Mouse (Mus musculus) intestine, embryonic 16.5 days (tissue): ENCODE measurements around the gene Nkx3-2. TPM values are rescaled to one million over a fixed set of nuclear protein-coding genes. Genes with fewer than 3 reads are reported as not detected.

Source experiments
- ATAC-seq: fragments of 200-750 bp; cut with Nextera tagmentation; 2 replicates; pipeline ENCODE4 v1.8.0; 2017; ENCODE audit warnings: moderate TSS enrichment, moderate library complexity
- H3K27ac ChIP-seq: fragments of 300-500 bp; sonication (generic); 2 replicates; pipeline ENCODE4 v1.5.1; 2014; ENCODE audit warnings: mild to moderate bottlenecking, low read length
- H3K27me3 ChIP-seq: fragments of 300-500 bp; sonication (generic); replicated peaks from 2 replicates; pipeline ENCODE4 v1.6.1; 2014; ENCODE audit warnings: low read length, control low read depth, mixed read lengths; ENCODE audit not compliant: control insufficient read depth, insufficient read depth
- H3K36me3 ChIP-seq: fragments of 300-500 bp; sonication (generic); 2 replicates; pipeline ENCODE4 v1.6.1; 2014; ENCODE audit warnings: low read length, control low read depth; ENCODE audit not compliant: control insufficient read depth, insufficient read depth
- H3K4me1 ChIP-seq: fragments of 300-500 bp; sonication (generic); 2 replicates; pipeline ENCODE4 v1.6.1; 2014; ENCODE audit warnings: low read length, control low read depth, mixed read lengths; ENCODE audit not compliant: control insufficient read depth, insufficient read depth
- H3K4me2 ChIP-seq: fragments of 300-500 bp; sonication (generic); 2 replicates; pipeline ENCODE4 v1.6.1; 2014; ENCODE audit warnings: low read depth, low read length, control low read depth
- H3K4me3 ChIP-seq: fragments of 300-500 bp; sonication (generic); 2 replicates; pipeline ENCODE4 v1.5.1; 2014; ENCODE audit warnings: mild to moderate bottlenecking, low read length
- H3K9ac ChIP-seq: fragments of 300-500 bp; sonication (generic); 2 replicates; pipeline ENCODE4 v1.6.1; 2014; ENCODE audit warnings: low read depth, low read length
- H3K9me3 ChIP-seq: fragments of 300-500 bp; sonication (generic); 2 replicates; pipeline ENCODE4 v1.6.1; 2016; ENCODE audit warnings: low read length, control low read depth; ENCODE audit not compliant: control insufficient read depth
- WGBS: fragments of 180-500 bp; shearing (Covaris S2); extraction: QIAGEN DNeasy Blood & Tissue Kit; methylation state at CpG from one replicate; pipeline ENCODE4 v1.1.7; 2014; 5-methylcytosine and 5-hydroxymethylcytosine counted together
- polyA plus RNA-seq: library from polyadenylated mRNA; unstranded; fragments of >200 nt; fragmentation: Nextera tagmentation; extraction: Ambion mirVana; gene quantifications from 2 replicates; pipeline ENCODE4 v1.2.1, GENCODE M21; 2015

Nkx3-2 gene
- polyA plus RNA-seq, 1 experiment from 2014 or later = 1.5 TPM

DNA sequence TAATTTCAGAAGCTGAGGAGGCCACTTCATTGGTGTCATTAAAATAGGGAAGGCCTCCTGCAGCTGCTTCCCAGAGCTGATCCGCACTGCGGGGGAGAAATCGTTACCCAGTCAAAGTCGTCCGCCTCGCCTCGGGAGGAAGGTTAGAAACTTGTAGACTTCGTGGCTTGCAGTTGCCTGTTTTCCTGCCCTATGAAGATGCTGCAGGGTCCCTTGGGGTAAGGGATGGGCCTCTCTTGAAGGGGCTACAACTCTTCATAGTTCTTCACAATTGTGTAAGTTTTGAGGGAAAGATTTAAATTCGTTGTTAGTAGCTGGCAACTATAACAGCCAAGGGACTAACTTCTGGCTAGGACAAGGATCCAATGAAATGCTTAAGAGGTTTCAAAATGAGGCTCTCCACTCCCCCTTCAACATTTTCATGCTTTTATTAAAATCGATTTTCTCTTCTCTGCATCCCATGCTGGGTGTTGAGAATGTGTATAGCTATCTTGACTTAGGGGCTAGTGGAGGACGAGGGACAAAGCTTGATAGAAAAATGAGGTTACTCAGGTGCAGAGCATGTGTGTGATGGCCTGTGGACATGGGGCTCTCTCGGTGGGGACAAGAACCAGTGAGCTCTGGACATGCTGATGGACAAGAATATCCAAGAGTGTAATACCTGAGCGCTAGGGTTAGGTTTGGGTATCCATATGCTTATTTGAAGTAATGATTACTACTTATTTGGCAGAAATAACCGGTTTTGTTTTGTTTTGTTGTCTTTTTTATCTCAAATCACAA lies 1.5 kb upstream of the Nkx3-2 start:
- no peak overlapping the region for H3K9ac ChIP-seq
- H3K9me3 ChIP-seq = no peaks in the 10 kb centered on the region
- no peak overlapping the region for H3K27ac ChIP-seq
- no peak overlapping the region for H3K4me2 ChIP-seq
- no peak for ATAC-seq
- H3K4me3 ChIP-seq = no peak overlapping the region
- WGBS = 24% methylated on average over 14 of the region's 14 CpGs
- no peaks in the 10 kb centered on the region for H3K36me3 ChIP-seq
- H3K27me3 ChIP-seq = peaks cover 57% of the 10 kb centered on the region
- peaks cover 13% of the 10 kb centered on the region; the same call in 1 of the 2 replicates for H3K4me1 ChIP-seq

DNA sequence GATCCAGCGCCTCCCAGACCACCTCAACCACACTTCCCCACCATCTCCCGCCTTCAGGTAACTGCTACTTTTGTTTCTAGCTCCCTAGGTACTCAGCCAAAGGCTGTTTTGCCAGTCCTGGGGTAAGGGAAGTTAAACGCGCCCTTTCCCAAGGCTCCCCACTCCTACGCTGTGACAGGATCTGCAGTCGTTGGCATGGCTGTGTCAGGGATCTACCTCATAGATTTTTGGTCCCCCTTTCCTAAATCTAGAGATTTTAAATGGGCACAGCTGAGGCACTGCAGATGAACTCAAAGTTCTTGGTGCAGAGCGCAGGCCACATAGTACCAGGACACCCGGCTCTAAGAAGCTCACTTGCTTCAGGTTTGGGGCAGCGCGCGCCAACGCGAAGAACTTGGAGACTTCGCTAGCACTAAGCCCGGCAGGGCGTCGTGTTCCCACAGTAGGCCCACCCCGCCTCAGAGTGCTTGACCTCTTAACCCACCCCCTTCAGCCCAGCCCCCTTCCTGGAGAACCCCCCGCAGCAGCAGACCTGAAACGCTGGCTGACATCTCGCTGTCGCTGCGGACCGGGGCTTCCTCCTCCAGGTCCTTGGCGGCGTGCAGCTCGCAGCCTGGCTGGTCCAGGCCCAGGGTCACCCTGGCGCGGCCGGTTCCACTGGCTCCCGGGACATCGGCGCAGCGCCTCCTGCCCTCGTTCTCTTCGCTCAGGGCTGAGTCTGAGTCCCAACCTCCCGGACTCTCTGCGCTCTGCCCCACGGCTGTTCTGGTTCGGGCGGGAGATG lies 1.2 kb downstream of the Nkx3-2 start:
- Histone ChIP-seq H3K36me3 (no peaks in the 10 kb centered on the region), H3K4me3 (peak overlapping the region; percentile 55), H3K27ac (peak overlapping the region; percentile 61), H3K27me3 (peaks cover 68% of the 10 kb centered on the region), H3K4me1 (peaks cover 13% of the 10 kb centered on the region; the same call in 1 of the 2 replicates), H3K4me2 (peak overlapping the region; percentile 71), H3K9me3 (no peaks in the 10 kb centered on the region), H3K9ac (peak overlapping the region; percentile 68)
- WGBS = 3% methylated on average over 41 of the region's 41 CpGs
- peak; percentile 36 for ATAC-seq

DNA sequence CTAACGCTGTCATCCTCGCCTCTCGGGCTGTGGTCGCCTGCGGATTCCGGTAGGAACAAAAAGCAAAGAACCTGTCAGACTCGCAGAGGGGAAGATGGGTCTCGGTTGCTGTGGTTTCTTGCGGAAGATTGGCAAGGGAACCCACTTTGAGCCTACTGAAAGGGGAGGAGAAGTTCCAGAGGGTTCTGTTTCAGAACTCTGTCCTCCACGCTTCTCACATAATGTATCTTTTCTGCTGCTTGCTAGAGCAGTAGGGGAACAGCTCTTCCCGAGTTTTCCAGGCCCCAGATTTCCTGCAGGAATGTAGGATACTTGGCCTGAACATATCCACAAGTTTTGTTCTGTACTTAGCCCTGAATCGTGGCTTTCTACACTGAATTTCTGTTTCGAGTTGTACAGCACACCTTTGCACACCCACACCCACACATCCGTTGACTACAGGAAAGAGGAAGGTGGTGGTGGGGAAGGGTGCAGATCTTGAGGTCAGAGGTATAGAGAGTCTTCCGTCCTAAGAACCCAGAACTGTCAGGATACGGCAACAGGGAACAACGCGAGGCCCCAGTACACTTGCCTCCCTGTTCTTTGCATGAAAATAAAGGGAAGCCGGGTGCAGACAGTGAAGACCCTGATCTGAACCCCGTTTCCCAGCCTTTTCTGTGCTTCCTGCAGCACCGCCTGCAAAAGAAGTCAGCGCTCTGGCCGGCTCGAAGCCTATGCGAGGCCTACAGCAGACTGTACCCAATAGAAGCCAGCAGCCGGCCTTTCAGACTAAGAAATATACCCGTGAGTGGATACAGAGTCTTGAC lies 2.0 kb downstream of the Nkx3-2 start:
- Histone ChIP-seq H3K9ac (peak overlapping the region; percentile 68), H3K36me3 (no peaks in the 10 kb centered on the region), H3K9me3 (no peaks in the 10 kb centered on the region), H3K4me3 (peak overlapping the region; percentile 55), H3K27ac (no peak overlapping the region), H3K4me1 (peaks cover 13% of the 10 kb centered on the region; the same call in 1 of the 2 replicates), H3K27me3 (peaks cover 75% of the 10 kb centered on the region), H3K4me2 (peak overlapping the region; percentile 71)
- 11% methylated on average over 27 of the region's 27 CpGs for WGBS
- no peak for ATAC-seq

DNA sequence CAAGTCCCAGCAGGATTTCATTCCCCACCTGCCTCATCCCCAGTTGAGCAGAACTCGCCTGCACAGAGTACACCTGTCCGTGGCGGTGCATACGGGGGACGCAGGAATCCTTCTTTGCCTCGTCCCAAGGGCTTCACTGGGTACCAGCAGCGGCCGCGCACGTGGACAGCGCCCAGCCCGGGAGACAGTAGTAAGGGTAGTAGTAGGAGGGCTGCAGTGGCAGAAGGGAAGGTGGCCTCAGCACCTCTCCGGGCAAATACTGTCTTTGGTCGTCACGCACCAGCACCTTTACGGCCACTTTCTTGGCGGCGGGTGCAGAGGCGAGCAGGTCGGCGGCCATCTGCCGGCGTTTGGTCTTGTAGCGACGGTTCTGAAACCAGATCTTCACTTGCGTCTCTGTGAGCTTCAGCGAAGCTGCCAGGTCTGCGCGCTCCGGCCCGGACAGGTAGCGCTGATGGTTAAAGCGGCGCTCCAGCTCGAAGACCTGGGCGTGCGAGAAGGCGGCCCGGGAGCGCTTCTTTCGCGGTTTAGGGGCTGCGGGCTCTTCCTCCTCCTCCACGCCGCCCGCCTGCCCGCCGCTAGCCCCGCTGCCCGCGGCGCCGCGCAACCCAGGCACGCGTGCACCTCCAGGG lies 2.7 kb downstream of the Nkx3-2 start:
- 5% methylated on average over 56 of the region's 56 CpGs for WGBS
- Histone ChIP-seq H3K4me3 (peak overlapping the region; percentile 55), H3K27me3 (peaks cover 74% of the 10 kb centered on the region), H3K4me1 (peaks cover 13% of the 10 kb centered on the region; the same call in 1 of the 2 replicates), H3K9me3 (no peaks in the 10 kb centered on the region), H3K9ac (peak overlapping the region; percentile 68), H3K27ac (no peak overlapping the region), H3K36me3 (no peaks in the 10 kb centered on the region), H3K4me2 (peak overlapping the region; percentile 71)
- ATAC-seq = no peak

DNA sequence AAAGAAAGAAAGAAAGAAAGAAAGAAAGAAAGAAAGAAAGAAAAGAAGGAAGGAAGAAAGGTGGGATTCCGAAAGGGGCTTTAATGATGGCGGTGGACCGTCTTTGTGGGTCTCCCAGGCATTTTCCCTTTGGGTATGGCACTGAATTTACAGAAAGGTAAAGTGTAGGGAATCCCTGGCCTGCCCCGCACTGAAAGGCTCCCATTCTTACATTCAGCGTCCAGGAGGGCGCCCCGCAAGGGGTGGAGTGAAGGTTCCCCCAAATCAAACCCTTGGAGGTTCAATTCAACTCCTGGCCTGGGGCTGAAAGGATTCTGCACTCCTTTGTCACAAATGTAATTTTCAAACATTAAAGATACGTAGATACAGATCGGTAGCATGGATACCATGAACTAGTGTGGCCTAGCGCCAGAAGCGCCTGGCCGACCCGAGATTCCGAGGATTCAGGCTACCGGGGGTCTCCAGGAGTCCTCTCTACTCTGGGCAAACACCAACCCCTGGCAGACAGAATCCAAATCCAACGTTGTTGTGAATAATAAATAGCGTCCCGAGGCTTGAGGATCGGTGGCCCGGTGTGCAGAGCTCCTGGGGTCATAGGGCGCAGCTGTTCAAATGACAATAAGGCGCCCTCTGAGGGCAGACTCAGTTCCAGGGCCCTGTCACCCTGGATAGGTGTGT lies 3.3 kb downstream of the Nkx3-2 start:
- no peak for ATAC-seq
- H3K4me1 ChIP-seq = peaks cover 13% of the 10 kb centered on the region; the same call in 1 of the 2 replicates
- WGBS = 19% methylated on average over 22 of the region's 22 CpGs
- no peak overlapping the region for H3K27ac ChIP-seq
- no peaks in the 10 kb centered on the region for H3K9me3 ChIP-seq
- H3K4me2 ChIP-seq = peak overlapping the region; percentile 71; the same call in 1 of the 2 replicates
- no peak overlapping the region for H3K9ac ChIP-seq
- H3K36me3 ChIP-seq = no peaks in the 10 kb centered on the region
- peak overlapping the region; percentile 55; the same call in 1 of the 2 replicates for H3K4me3 ChIP-seq
- H3K27me3 ChIP-seq = peaks cover 70% of the 10 kb centered on the region

DNA sequence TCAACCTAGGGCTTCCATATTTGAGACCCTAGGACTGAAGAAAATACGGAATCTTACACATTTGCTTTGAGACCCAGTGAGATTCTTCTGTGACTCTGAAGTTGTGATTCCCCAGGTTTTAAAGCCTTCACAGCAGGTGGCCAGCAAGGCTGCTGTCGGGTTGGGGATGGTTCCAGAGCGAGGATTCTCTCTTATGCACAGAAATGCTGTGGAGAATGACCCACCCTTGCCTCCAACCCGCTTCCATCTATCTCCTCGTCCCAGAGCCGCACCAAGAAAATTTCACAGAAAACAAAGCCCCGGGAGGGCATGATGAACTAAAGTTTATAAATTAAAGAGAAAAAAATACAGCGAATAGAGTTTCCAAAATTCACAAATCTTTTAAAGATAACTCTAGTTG lies 4.2 kb downstream of the Nkx3-2 start:
- Histone ChIP-seq H3K27ac (no peak overlapping the region), H3K4me3 (no peak overlapping the region), H3K4me1 (peaks cover 13% of the 10 kb centered on the region; the same call in 1 of the 2 replicates), H3K9ac (no peak overlapping the region), H3K36me3 (no peaks in the 10 kb centered on the region), H3K4me2 (no peak overlapping the region), H3K27me3 (peaks cover 70% of the 10 kb centered on the region), H3K9me3 (no peaks in the 10 kb centered on the region)
- ATAC-seq = no peak
- WGBS = 39% methylated on average over 8 of the region's 8 CpGs

DNA sequence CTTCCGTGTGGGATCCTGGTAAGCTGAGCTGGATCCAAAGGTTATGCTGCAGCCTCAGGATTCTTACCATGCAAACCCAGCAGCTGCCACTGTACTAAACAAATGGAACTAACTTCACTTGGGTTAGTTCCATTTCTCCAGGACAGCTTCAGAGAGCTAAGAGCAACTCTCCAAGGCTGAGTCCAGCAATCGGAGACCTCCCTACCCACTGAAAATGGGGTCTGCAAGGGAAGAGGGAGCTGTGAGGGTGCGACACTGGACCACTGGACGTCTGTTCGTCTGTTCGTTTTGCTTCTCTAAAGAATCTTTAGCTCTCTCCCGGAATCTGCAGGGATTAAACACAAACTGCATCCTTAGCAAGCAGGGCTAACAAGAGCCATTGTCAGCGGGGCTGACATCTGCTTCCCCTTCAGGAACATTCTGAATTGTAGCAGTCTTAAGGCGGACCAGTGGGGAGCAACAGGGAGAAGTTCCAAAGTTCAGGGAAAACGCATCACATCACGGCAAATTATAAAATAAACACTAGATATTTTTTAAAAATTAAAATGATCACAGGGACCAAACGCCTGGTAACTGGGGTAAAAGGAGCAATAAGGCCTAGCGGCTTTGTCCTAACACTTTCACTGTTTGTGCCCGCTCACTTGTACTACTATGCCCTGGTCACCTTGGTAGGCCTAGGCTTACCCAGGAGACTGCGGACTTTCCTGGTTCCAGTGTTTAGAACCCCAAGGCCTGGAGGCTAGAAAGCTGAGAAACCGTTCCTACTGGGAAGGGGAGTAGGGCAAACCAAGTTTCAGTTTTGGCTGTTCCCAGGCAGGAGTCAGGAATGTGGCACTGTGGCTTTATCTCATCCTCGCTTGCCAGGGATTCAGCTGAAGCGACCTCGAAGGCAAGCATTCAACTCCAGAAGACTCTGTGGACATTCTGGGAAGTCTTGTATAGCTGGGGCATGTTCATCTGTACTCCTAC lies 5.3 kb downstream of the Nkx3-2 start:
- Histone ChIP-seq H3K27ac (no peak overlapping the region), H3K4me2 (no peak overlapping the region), H3K36me3 (no peaks in the 10 kb centered on the region), H3K9ac (no peak overlapping the region), H3K9me3 (no peaks in the 10 kb centered on the region), H3K27me3 (peaks cover 74% of the 10 kb centered on the region), H3K4me3 (no peak overlapping the region), H3K4me1 (peaks cover 14% of the 10 kb centered on the region)
- no peak for ATAC-seq
- WGBS = 32% methylated on average over 19 of the region's 19 CpGs

DNA sequence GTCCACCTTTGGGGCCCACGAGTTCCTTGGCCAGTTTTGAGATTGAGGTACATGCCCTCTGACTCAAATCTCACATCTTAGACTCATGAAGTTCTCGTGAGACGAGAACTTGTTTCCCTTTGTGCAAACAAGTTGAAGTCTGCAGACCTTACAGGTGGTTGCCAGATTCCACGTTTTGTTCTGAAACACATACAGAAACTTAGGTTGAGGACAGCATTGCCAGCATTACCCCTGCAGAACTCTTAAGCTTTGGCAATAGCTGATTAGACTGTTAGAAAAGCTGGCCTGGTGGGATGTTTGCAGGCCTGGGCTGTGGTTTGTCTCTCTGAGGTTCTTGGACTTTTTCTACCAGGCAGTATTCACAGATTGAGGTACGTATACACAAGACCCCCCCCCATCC lies 7.0 kb downstream of the Nkx3-2 start:
- no peaks in the 10 kb centered on the region for H3K9me3 ChIP-seq
- H3K27ac ChIP-seq = no peak overlapping the region
- no peak overlapping the region for H3K9ac ChIP-seq
- no peak for ATAC-seq
- no peaks in the 10 kb centered on the region for H3K36me3 ChIP-seq
- no peak overlapping the region for H3K4me2 ChIP-seq
- peaks cover 13% of the 10 kb centered on the region for H3K4me1 ChIP-seq
- no peak overlapping the region for H3K4me3 ChIP-seq
- H3K27me3 ChIP-seq = peaks cover 69% of the 10 kb centered on the region
- 37% methylated on average over 5 of the region's 5 CpGs for WGBS
